8 mouse cellular contexts compared by ENCODE assay signal in the genomic region with DNA sequence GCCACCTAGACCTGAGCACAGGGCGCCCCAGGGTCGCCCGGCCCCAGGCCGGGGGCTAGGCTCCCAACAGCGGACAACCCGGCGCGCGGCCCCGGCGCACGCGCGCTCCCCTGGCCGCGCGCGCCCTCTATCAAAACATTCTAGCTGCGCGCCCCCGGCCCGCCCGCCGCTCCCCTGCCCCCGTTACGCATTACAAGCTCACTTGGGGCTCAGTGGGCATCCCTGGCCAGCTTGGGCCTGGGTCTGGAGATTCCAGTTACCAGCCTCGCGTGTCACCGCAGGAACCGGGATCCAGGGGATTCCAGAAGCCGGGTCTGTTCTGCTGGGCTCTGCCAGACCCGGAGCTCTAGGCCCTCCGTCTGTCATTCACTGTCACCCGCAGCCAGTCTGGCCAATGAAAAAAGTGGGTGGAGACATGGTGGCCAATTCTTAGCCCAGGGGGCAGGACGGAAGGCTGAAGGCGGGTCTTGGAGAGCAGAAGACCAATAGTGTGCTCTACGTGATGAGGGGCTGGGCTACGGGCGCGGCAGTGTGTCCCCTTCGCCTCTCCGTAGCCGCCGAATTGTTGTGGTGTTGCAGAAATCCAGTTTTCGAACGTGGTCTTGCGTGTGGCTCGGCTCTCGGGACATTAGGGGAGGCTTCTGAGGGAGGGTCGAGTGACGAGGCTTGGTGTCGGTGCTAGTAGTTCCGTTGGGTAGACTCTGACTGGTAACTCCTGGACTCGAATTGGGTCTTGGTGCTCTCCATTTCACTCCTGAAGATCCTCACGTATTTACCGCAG. TPM values are rescaled to one million over a fixed set of nuclear protein-coding genes. Genes with fewer than 3 reads are reported as not detected.
DNase-seq lines count a peak whose midpoint lies in the region; ATAC-seq and TF ChIP-seq lines count a peak whose summit lies in the region.

A gene (plus strand): TSS at position 530 of the 781 bp plus-strand sequence.
A gene (minus strand): TSS at position 575 of the 781 bp plus-strand sequence.

- under 1% methylated on average over 56 of the region's 56 CpGs for WGBS in forebrain, embryonic 16.5 days
- WGBS in lung, embryonic 14.5 days: under 1% methylated on average over 55 of the region's 56 CpGs
- under 1% methylated on average over 56 of the region's 56 CpGs for WGBS in olfactory bulb, adult 2 months
- under 1% methylated on average over 56 of the region's 56 CpGs for WGBS in thymus, adult 2 months

- H3K4me3 ChIP-seq in G1E (ENCODE audit: low read depth, low read length): peak within 1 kb of the TSS; percentile 80
- peak within 1 kb of the TSS; percentile 62 for H3K4me3 ChIP-seq in forebrain, embryonic 16.5 days (replicated peaks; ENCODE audit: low read length)
- peak within 1 kb of the TSS; percentile 70 for H3K4me3 ChIP-seq in layer of hippocampus, adult 2 months
- H3K4me3 ChIP-seq in lung, embryonic 14.5 days (ENCODE audit: low read depth, low read length): peak within 1 kb of the TSS; percentile 67
- H3K4me3 ChIP-seq in olfactory bulb, adult 2 months (ENCODE audit: insufficient read depth, low read depth, low read length): peak within 1 kb of the TSS; percentile 84
- H3K4me3 ChIP-seq in thymus, adult 2 months (ENCODE audit: control insufficient read depth, insufficient read depth, low read length): peak within 1 kb of the TSS; percentile 80

- H3K4me2 ChIP-seq in forebrain, embryonic 16.5 days (ENCODE audit: low read length): peak within 1 kb of the TSS; percentile 95
- H3K4me2 ChIP-seq in lung, embryonic 14.5 days: peak within 1 kb of the TSS; percentile 92

- no peak for TF ChIP-seq CTCF in G1E (IDR thresholded peaks at IDR 0.05; ENCODE audit: low read depth, low read length)
- peak; percentile 16; the same call in 1 of the 2 replicates for TF ChIP-seq CTCF in layer of hippocampus, adult 2 months (conservative IDR thresholded peaks at IDR 0.05)
- TF ChIP-seq CTCF in lung, embryonic 14.5 days (IDR thresholded peaks at IDR 0.05; ENCODE audit: low read depth): no peak
- no peak for TF ChIP-seq CTCF in olfactory bulb, adult 2 months (IDR thresholded peaks at IDR 0.05; ENCODE audit: insufficient read depth, low read depth, low read length)
- TF ChIP-seq CTCF in thymus, adult 2 months (IDR thresholded peaks at IDR 0.05; ENCODE audit: borderline replicate concordance, control insufficient read depth, extremely low read depth, insufficient read depth, low read length, poor library complexity): peak; percentile 21; the same call in 1 of the 2 replicates

- H3K4me1 ChIP-seq in G1E (ENCODE audit: insufficient read depth, low read depth, low read length): peaks cover 47% of the 10 kb centered on the region
- peaks cover 19% of the 10 kb centered on the region for H3K4me1 ChIP-seq in forebrain, embryonic 16.5 days (replicated peaks; ENCODE audit: control insufficient read depth, insufficient read depth, low read length)
- H3K4me1 ChIP-seq in lung, embryonic 14.5 days (ENCODE audit: insufficient read depth): peaks cover 16% of the 10 kb centered on the region
- peaks cover 10% of the 10 kb centered on the region for H3K4me1 ChIP-seq in olfactory bulb, adult 2 months (ENCODE audit: control insufficient read depth, insufficient read depth, low read length)
- H3K4me1 ChIP-seq in thymus, adult 2 months (replicated peaks; ENCODE audit: control insufficient read depth, insufficient read depth, low read length): peaks cover 11% of the 10 kb centered on the region

- intact Hi-C loops in heart, postnatal 36 days (cut with DNase I): loop anchor here (1.0 to 5.0 kb wide), 3 partner anchors 17 to 125 kb away; a partner anchor contains a TSS

- H3K36me3 ChIP-seq in G1E (replicated peaks): peaks cover 72% of the 10 kb centered on the region
- peaks cover 5% of the 10 kb centered on the region for H3K36me3 ChIP-seq in forebrain, embryonic 16.5 days (ENCODE audit: control insufficient read depth, insufficient read depth)
- peaks cover 27% of the 10 kb centered on the region for H3K36me3 ChIP-seq in lung, embryonic 14.5 days (ENCODE audit: insufficient read depth)
- H3K36me3 ChIP-seq in thymus, adult 2 months (ENCODE audit: control insufficient read depth, insufficient read depth, low read length): peaks cover 5% of the 10 kb centered on the region

- H3K9ac ChIP-seq in forebrain, embryonic 16.5 days (replicated peaks; ENCODE audit: low read depth, low read length): peak within 1 kb of the TSS; percentile 79
- H3K9ac ChIP-seq in lung, embryonic 14.5 days: peak within 1 kb of the TSS; percentile 85

- no peaks in the 10 kb centered on the region for H3K9me3 ChIP-seq in G1E (replicated peaks)
- no peaks in the 10 kb centered on the region for H3K9me3 ChIP-seq in forebrain, embryonic 16.5 days (ENCODE audit: control insufficient read depth, low read length)
- H3K9me3 ChIP-seq in lung, embryonic 14.5 days (ENCODE audit: low read depth, low read length): no peaks in the 10 kb centered on the region

- H3K27me3 ChIP-seq in G1E (ENCODE audit: insufficient read depth, low read length): no peaks in the 10 kb centered on the region
- no peaks in the 10 kb centered on the region for H3K27me3 ChIP-seq in forebrain, embryonic 16.5 days (replicated peaks; ENCODE audit: control insufficient read depth, insufficient read depth, low read length)
- no peaks in the 10 kb centered on the region for H3K27me3 ChIP-seq in lung, embryonic 14.5 days (ENCODE audit: insufficient read depth, low read length)
- H3K27me3 ChIP-seq in thymus, adult 2 months (ENCODE audit: control insufficient read depth, insufficient read depth, low read length): no peaks in the 10 kb centered on the region

- peak; percentile 100 for DNase-seq in G1E (ENCODE audit: low spot score)
- DNase-seq in cerebellum, adult 18-20 months: peak; percentile 92 to 98
- peak; percentile 89 to 92 for DNase-seq in heart, postnatal 36 days
- peak; percentile 94 to 99 for DNase-seq in layer of hippocampus, adult 2 months (ENCODE audit: low spot score in 2 of 2)
- peak; percentile 98 for DNase-seq in lung, embryonic 14.5 days
- DNase-seq in thymus, adult 2 months: peak; percentile 94

- TF ChIP-seq POLR2A in olfactory bulb, adult 2 months (IDR thresholded peaks at IDR 0.05; ENCODE audit: insufficient read depth, low read depth, low read length): peak; percentile 89
- peak; percentile 55; the same call in 1 of the 2 replicates for TF ChIP-seq POLR2A in thymus, adult 2 months (IDR thresholded peaks at IDR 0.05; ENCODE audit: control insufficient read depth, extremely low read depth, insufficient read depth, low read length, poor library complexity)

- H3K27ac ChIP-seq in forebrain, embryonic 16.5 days (ENCODE audit: low read length): peak within 1 kb of the TSS; percentile 87
- peak within 1 kb of the TSS; percentile 99 for H3K27ac ChIP-seq in layer of hippocampus, adult 2 months
- peak within 1 kb of the TSS; percentile 96 for H3K27ac ChIP-seq in lung, embryonic 14.5 days (ENCODE audit: low read depth)
- peak within 1 kb of the TSS; percentile 66 for H3K27ac ChIP-seq in olfactory bulb, adult 2 months (ENCODE audit: insufficient read depth, low read depth, low read length)
- H3K27ac ChIP-seq in thymus, adult 2 months (ENCODE audit: control insufficient read depth, insufficient read depth, low read length): peak within 1 kb of the TSS; percentile 8; the same call in 1 of the 2 replicates

- peak; percentile 99 for ATAC-seq in G1E (ENCODE audit: extremely low read depth, insufficient number of reproducible peaks, low FRiP score, poor library complexity, severe bottlenecking)
- ATAC-seq in forebrain, embryonic 16.5 days: peak; percentile 100
- ATAC-seq in lung, embryonic 14.5 days (ENCODE audit: insufficient read depth): peak; percentile 99

RNA-seq across cellular contexts. Expression of the first gene that starts in this region (rescaled TPM):
- 47.5 and 50.4 TPM in 2 replicates for total RNA-seq in G1E (2014; fragmentation: Nextera tagmentation)
- 57.4 and 69.3 TPM in 2 replicates for total RNA-seq in G1E (2017)
- 17.0 and 22.9 TPM in 2 replicates for polyA plus RNA-seq in G1E (2012)
- 27.2 and 32.7 TPM in 2 replicates for polyA plus RNA-seq in forebrain, embryonic 16.5 days (2015; fragmentation: Nextera tagmentation; extraction: Ambion mirVana)
- 10 to 100 TPM; 13.3 to 13.5 TPM for total RNA-seq in heart, postnatal 36 days (2021)
- 10 to 100 TPM; 28.4 to 30.4 TPM for total RNA-seq in layer of hippocampus, adult 2 months (2021)
- polyA plus RNA-seq in lung, embryonic 14.5 days (2014; fragmentation: Nextera tagmentation; extraction: Ambion mirVana): 13.3 and 16.5 TPM in 2 replicates
- polyA plus RNA-seq in olfactory bulb, adult 2 months (2012; ENCODE audit: insufficient read depth, insufficient read length, low replicate concordance, missing spikeins): not detected in 2 replicates
- 22.7 and 24.0 TPM in 2 replicates for polyA plus RNA-seq in thymus, adult 2 months (2012; rRNA removed)

RNA-seq across cellular contexts. Expression of the second gene that starts in this region (rescaled TPM):
- 40.0 and 46.2 TPM in 2 replicates for total RNA-seq in G1E (2014; fragmentation: Nextera tagmentation)
- 16.2 and 16.3 TPM in 2 replicates for total RNA-seq in G1E (2017)
- 34.2 and 47.5 TPM in 2 replicates for polyA plus RNA-seq in G1E (2012)
- 46.4 and 48.8 TPM in 2 replicates for polyA plus RNA-seq in forebrain, embryonic 16.5 days (2015; fragmentation: Nextera tagmentation; extraction: Ambion mirVana)
- total RNA-seq in heart, postnatal 36 days (2021): 10 to 100 TPM; 73.8 to 76.3 TPM
- total RNA-seq in layer of hippocampus, adult 2 months (2021): 100 to 1,000 TPM; 106 to 113 TPM
- 25.2 and 27.5 TPM in 2 replicates for polyA plus RNA-seq in lung, embryonic 14.5 days (2014; fragmentation: Nextera tagmentation; extraction: Ambion mirVana)
- polyA plus RNA-seq in olfactory bulb, adult 2 months (2012; ENCODE audit: insufficient read depth, insufficient read length, low replicate concordance, missing spikeins): not detected in 2 replicates
- 79.1 and 81.6 TPM in 2 replicates for polyA plus RNA-seq in thymus, adult 2 months (2012; rRNA removed)

Comparison
In these comparisons a context has a peak if more than half of its experiments do, and no peak if none do; other contexts are left out.
1. Peak in every context shown above with its lines: DNase-seq, ATAC-seq, H3K4me3 ChIP-seq and H3K27ac ChIP-seq.
2. RNA of the first gene that starts in this region (polyA plus RNA-seq): 27.2 to 32.7 TPM in forebrain, embryonic 16.5 days, 22.7 to 24.0 TPM in thymus, adult 2 months, 17.0 to 22.9 TPM in G1E and 13.3 to 16.5 TPM in lung, embryonic 14.5 days; not detected in olfactory bulb, adult 2 months; every median in the first group is over 10 times any median in the second.
3. RNA of the second gene that starts in this region (polyA plus RNA-seq): 79.1 to 81.6 TPM in thymus, adult 2 months, 46.4 to 48.8 TPM in forebrain, embryonic 16.5 days, 34.2 to 47.5 TPM in G1E and 25.2 to 27.5 TPM in lung, embryonic 14.5 days; not detected in olfactory bulb, adult 2 months; every median in the first group is over 10 times any median in the second.
4. CTCF ChIP-seq: peak in layer of hippocampus, adult 2 months (single experiment) and thymus, adult 2 months (single experiment); none in G1E (single experiment), lung, embryonic 14.5 days (single experiment) and olfactory bulb, adult 2 months (single experiment).
5. H3K27ac ChIP-seq: peak in every context shown above with its lines; median percentile 99 in layer of hippocampus, adult 2 months; 96 in lung, embryonic 14.5 days; 87 in forebrain, embryonic 16.5 days; 66 in olfactory bulb, adult 2 months; 8 in thymus, adult 2 months.